Mouse (Mus musculus) lung, postnatal 10 days (tissue): ENCODE results near the gene Mmp19.

Experiments used
- DNase-seq: peaks from one replicate; pipeline ENCODE4 v3.0.0; 2021

Gene Mmp19

GRCm38 (mm10) chr10:128790398-128791124, at the start of gene Mmp19:
TSS of gene Mmp19 (plus strand) at chr10:128790910.
- peak; percentile 53 for DNase-seq

- no peak for DNase-seq
Measured at GRCm38 (mm10) chr10:128742616-128743015, 48.1 kb upstream of the Mmp19 start.

DNA sequence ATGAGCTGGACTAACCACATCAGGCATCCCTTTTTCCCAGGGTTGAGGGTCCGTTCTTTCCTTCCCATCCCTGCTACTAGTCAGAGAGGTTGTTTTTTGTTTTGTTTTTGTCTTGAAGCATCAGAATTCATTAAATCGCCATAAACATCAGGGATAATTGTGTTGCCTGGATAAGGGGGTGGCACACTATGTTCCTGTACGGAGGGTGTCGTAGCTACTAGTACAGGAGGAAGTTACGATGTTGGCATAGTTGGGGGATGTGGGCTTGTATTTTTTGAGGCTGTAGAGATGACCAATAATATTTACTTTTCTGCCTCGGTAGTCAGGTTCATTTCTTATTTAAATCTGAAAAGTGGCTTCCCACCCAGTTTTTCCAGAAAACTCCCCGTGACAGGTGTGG, 47.5 kb upstream of the Mmp19 start:
- peak; percentile 9 for DNase-seq

DNA sequence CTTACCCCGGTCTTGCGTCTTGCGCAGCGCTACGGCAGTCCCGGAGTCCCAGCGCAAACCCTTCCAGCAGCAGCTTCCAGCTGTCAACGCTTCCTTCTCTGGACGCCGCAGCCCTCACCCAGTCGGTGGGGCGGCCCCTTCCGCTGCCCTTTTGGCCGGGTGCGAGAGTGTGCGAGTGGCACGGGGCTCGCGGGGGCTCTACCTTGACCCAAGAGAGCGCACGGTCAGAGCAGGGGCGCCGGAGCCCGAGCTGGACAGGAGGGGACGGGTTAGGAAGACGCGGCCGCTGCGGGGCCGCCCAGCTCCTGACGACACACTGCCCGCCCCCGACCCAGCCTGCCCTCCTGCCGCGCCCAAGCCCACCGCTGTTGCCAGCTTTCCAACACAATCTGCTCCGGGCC, 46.9 kb upstream of the Mmp19 start:
- DNase-seq = peak; percentile 78

DNA sequence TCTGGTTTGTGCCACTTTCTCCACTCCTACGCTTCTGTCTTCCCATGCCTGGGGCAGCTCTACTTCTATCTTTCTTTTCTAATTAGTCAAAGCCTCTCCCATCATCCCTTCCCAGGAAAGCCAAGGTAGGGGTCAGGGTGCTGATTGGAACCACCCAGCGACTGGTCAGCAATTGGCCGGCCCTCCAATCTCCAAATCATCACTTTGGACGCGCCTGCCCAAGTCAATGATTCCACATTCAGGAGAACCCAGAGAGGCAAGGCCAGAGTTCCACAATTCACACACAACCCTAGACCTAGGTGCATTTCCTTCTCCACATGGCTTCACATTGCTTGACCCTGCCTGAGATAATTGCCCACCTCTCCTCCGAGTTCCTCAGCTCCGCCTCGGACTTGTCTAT, 46.5 kb upstream of the Mmp19 start:
- DNase-seq = no peak

GRCm38 (mm10) chr10:128744680-128745601, 45.8 kb upstream of the Mmp19 start, which contains the start of gene Dgka:
TSS of gene Dgka (minus strand) at chr10:128744855.
- peak; percentile 53 for DNase-seq

DNA sequence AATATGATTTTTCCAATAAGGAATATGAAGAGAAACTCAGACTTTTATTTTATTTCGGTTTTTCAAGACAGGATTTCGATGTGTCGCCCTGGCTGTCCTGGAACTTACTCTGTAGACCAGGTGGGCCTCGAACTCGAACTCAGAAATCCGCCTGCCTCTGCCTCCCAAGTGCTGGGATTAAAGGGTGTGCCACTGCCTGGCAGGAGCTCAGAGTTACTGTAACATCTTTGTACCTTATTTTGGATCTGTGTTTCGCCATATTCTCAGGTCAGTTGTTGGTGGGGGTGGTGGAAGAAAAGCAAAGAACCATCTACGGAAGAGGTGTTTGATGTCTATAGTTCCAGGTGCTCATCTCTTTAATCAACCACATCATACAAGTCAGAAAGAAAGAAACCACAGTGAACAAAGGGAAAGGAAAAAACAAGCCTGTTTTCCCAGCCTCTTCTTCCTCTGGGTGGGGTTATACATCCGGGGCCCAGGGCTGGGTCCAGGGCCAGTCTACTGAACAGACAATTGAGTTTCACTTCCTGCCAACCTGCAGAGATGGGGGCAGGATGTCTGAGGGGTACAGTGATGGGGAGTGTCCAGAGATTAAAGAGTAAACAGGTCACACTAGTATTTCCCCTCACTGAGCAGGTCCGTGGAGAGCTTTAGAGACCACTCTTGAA, 44.6 kb upstream of the Mmp19 start:
- peak; percentile 51 for DNase-seq

- DNase-seq = no peak
Measured at GRCm38 (mm10) chr10:128746972-128747645, 43.6 kb upstream of the Mmp19 start.

DNA sequence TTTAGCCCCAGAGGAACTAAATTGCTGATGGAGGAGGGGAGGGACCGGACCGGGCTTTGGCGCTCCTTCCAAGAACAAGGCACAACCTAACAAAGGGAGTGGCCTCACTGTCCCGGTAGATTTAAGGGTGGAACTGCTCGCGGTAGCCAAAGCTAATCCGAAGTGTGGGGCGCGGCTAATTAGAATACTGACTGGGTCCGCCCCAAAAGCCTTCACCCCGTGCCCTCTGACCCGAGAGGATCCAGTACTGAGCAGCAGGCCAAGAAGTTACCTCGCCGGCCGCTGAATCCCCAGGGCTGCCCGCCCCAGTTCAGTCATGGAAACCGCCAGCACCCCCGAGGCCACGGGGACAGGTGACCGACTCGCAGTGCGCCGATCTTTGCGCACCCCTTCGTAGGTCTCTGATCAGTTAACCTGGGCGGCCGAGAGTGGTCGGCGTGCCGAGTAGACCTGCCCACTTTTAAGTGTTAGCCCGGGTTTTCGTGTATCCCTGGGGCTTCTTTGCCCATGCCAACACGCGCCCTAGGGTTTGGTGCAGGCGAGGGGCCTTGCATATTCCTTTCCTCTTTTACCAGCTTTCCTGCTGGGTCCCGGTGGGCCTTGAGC, 43.0 kb upstream of the Mmp19 start, which contains the start of gene Pym1:
Gene Pym1, plus strand, starts transcription at position 244 of the 606 bp plus-strand sequence.
- DNase-seq = peak; percentile 89

- peak; percentile 79 for DNase-seq
Measured at GRCm38 (mm10) chr10:128748252-128748864, 42.4 kb upstream of the Mmp19 start.

- no peak for DNase-seq
Measured at GRCm38 (mm10) chr10:128772895-128773294, 17.8 kb upstream of the Mmp19 start.

DNA sequence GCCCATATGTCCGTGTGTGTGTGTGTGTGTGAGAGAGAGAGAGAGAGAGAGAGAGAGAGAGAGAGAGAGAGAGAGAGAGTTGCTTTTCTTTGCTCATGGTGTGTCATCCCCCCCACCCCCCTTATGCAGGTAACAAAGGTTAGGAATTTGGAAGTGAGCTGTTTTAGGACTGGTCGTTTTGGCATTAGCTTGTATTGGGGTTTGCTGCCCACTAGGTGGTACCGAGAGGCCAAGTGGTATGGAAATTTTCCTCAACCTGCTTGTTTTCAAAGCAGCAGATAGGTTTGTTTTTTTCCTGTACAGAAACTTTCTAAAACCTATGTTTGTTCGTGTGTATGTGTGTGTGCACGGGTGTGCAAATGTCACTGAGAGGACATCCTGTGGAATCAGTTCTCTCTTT, 17.0 kb upstream of the Mmp19 start:
- DNase-seq = no peak

GRCm38 (mm10) chr10:128778441-128778840, 12.3 kb upstream of the Mmp19 start:
- DNase-seq = no peak

- peak; percentile 95 for DNase-seq
Measured at GRCm38 (mm10) chr10:128779011-128779795, 11.5 kb upstream of the Mmp19 start.

- DNase-seq = no peak
Measured at GRCm38 (mm10) chr10:128780200-128780599, 10.5 kb upstream of the Mmp19 start.

- DNase-seq = no peak
Measured at GRCm38 (mm10) chr10:128792041-128792440, 1.3 kb downstream of the Mmp19 start.

DNA sequence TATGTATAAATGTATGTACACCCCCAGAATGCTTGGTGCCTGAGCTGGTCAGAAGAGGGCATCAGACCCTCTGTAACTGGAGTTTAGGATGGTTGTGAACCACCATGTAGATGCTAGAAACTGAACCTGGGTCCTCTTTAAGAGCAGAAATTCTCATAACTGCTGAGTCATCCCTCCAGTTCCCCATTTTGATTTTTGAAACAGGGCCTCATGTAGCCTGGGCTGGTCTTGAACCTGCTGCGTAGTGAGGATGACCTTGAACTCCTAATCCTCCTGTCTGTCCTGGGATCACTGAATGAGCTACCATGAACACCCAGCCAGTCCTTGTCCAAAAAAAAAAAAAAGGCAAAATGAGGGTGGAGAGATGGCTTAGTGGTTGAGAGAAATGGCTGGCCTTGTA, 2.5 kb downstream of the Mmp19 start:
- DNase-seq = no peak

GRCm38 (mm10) chr10:128794391-128794790, 3.7 kb downstream of the Mmp19 start:
- no peak for DNase-seq

DNA sequence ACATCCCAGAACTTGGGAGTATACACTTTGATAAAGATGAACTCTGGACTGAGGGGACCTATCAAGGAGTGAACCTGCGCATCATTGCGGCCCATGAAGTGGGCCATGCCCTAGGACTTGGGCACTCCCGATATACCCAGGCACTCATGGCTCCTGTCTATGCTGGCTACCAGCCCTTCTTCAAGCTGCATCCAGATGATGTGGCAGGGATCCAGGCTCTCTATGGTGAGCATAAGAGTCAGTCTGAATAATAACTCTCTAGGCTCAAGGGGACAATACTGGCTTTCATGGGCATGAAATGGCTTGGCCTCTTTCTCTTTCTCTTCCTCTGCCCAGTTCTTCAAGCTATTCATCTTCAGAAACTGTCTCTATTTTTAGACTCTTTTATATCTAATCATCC, 4.9 kb downstream of the Mmp19 start:
- no peak for DNase-seq

DNA sequence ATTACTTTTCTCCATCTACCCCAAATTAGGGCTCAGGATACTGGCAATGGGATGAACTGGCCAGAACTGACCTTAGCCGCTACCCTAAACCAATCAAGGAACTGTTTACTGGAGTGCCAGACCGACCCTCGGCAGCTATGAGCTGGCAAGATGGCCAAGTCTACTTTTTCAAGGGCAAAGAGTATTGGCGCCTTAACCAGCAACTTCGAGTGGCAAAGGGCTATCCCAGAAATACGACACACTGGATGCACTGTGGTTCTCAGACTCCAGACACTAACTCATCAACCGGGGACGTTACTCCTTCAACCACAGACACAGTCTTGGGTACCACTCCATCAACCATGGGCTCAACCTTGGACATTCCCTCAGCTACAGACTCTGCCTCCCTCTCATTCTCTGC, 8.0 kb downstream of the Mmp19 start:
- no peak for DNase-seq

DNA sequence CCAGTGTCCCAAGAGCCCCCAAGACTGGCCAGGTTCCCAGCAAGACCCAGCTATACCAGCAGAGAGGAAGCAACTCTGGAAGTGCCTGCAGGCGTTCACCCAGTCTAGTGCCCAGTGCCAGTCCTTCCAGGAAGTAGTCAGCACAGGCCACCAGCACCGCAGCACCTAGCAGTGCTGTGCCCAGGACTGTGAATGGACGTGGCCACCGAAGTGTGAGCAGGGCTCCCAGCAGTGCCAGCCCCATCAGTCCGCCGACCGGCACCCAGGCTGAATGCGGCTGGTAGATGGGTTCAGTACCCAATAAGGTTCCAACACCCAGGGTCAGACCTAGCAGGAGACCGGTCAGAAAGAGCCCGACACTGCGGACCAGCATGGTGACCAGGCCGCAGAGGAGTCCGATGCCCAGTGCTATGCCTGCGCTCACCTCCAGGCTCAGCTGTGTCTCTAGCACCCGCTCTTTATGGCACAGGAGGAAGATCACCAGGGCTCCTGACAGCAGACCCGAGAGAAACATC, 11.3 kb downstream of the Mmp19 start:
- no peak for DNase-seq
